Mouse (Mus musculus) embryonic fibroblast, embryonic 13.5 days (primary cell): ENCODE measurements around the gene Atp8a2.

ENCODE experiments used
- CTCF ChIP-seq: IDR thresholded peaks from 2 replicates; pipeline ENCODE4 v1.5.1; 2011; ENCODE audit warnings: mild to moderate bottlenecking, control low read depth, low read length, moderate library complexity, borderline replicate concordance; ENCODE audit not compliant: insufficient read depth
- POLR2A ChIP-seq: IDR thresholded peaks from 2 replicates; pipeline ENCODE4 v1.6.1; 2011; ENCODE audit warnings: low read depth, mild to moderate bottlenecking, control low read depth, low read length, moderate library complexity

DNA sequence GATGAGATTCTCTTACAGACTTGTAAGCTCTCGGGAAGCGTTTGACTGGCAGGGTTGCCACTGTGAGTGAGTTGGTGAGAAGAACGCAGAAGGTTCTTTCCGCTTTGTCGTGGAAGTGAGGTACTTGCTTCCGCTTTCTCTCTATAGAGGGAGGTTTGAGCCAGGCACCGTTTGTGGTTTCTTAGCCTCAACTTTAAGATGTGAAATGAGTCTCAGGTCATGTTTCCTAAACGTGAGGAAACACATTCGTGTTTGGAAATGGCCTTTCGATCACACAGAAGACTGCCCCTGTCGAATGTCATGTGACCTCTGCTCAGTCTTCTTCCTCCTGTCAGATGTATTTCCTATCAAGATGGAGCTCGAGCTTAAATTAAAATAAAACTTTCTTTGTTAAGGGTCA, 506.0 kb downstream of the Atp8a2 start:
- TF ChIP-seq POLR2A (no peak), CTCF (no peak)
